Mouse (Mus musculus) limb, embryonic 11.5 days (tissue): ENCODE measurements around the gene Phlpp1. TPM values are rescaled to one million over a fixed set of nuclear protein-coding genes. Genes with fewer than 3 reads are reported as not detected.

Experiments
- ATAC-seq: fragments of 200-750 bp; cut with Nextera tagmentation; 2 replicates; pipeline ENCODE4 v1.8.0; 2017; ENCODE audit warnings: low read depth; ENCODE audit not compliant: insufficient number of reproducible peaks, low FRiP score, low TSS enrichment
- DNase-seq: peaks from one replicate; pipeline ENCODE4 v3.0.0-alpha.2; 2015; ENCODE audit warnings: low spot score
- H3K27ac ChIP-seq: fragments of 300-500 bp; sonication (generic); replicated peaks from 2 replicates; pipeline ENCODE4 v1.5.1; 2014; ENCODE audit warnings: low read depth, mild to moderate bottlenecking, low read length
- H3K27me3 ChIP-seq: fragments of 300-500 bp; sonication (generic); 2 replicates; pipeline ENCODE4 v1.6.1; 2014; ENCODE audit warnings: mild to moderate bottlenecking, low read length, mixed read lengths; ENCODE audit not compliant: control insufficient read depth, insufficient read depth
- H3K36me3 ChIP-seq: fragments of 300-500 bp; sonication (generic); 2 replicates; pipeline ENCODE4 v1.6.1; 2014; ENCODE audit warnings: mild to moderate bottlenecking, low read length, moderate library complexity, mixed read lengths; ENCODE audit not compliant: control insufficient read depth, insufficient read depth
- H3K4me1 ChIP-seq: fragments of 300-500 bp; sonication (generic); 2 replicates; pipeline ENCODE4 v1.6.1; 2014; ENCODE audit warnings: low read length, mixed read lengths; ENCODE audit not compliant: control insufficient read depth, insufficient read depth
- H3K4me2 ChIP-seq: fragments of 300-500 bp; sonication (generic); 2 replicates; pipeline ENCODE4 v1.6.1; 2014; ENCODE audit warnings: low read depth, mild to moderate bottlenecking, moderate library complexity; ENCODE audit not compliant: severe bottlenecking
- H3K4me3 ChIP-seq: fragments of 300-500 bp; sonication (generic); 2 replicates; pipeline ENCODE4 v1.5.1; 2014; ENCODE audit warnings: low read depth, low read length
- H3K9ac ChIP-seq: fragments of 300-500 bp; sonication (generic); 2 replicates; pipeline ENCODE4 v1.6.1; 2014; ENCODE audit warnings: mild to moderate bottlenecking, low read length
- H3K9me3 ChIP-seq: fragments of 300-500 bp; sonication (generic); 2 replicates; pipeline ENCODE4 v1.6.1; 2016; ENCODE audit warnings: low read length; ENCODE audit not compliant: control insufficient read depth
- WGBS: fragments of 180-500 bp; shearing (Covaris S2); extraction: QIAGEN DNeasy Blood & Tissue Kit; methylation state at CpG from one replicate; pipeline ENCODE4 v1.1.7; 2014; 5-methylcytosine and 5-hydroxymethylcytosine counted together
- polyA plus RNA-seq: library from polyadenylated mRNA; unstranded; fragments of >200 nt; fragmentation: Nextera tagmentation; extraction: Ambion mirVana; gene quantifications from 2 replicates; pipeline ENCODE4 v1.2.1, GENCODE M21; 2014

The Phlpp1 gene
- polyA plus RNA-seq, 1 experiment from 2014 or later = 3.2 TPM

DNA sequence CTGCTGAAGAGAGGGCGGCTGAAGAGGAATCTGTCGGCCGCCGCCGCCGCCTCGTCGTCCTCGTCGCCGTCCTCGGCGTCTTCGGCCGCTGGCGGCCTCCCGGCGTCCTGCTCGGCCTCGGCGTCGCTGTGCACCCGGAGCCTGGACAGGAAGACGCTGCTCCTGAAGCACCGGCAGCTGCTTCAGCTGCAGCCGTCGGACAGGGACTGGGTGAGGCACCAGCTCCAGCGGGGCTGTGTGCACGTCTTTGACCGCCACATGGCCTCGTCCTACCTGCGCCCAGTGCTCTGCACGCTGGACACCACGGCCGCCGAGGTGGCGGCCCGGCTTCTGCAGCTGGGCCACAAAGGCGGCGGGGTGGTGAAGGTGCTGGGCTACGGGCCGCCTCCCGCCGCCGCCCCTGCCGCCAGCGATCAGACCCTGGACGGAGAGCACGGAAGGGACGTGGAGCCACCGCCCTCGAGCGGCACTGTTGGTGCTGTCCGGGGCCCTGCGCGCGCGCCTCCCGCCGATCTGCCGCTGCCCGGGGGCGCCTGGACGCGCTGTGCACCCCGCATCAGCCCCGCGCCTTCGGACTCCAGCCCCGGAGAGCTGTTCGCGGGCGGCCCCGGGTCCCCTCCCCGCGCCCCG is 864 bp downstream of the Phlpp1 start:
- WGBS = under 1% methylated on average over 64 of the region's 77 CpGs
- Histone ChIP-seq H3K4me2 (peak overlapping the region; percentile 91), H3K36me3 (no peaks in the 10 kb centered on the region), H3K9me3 (no peaks in the 10 kb centered on the region), H3K27me3 (no peaks in the 10 kb centered on the region; the same call in 1 of the 2 replicates), H3K4me3 (peak overlapping the region; percentile 71), H3K27ac (no peak overlapping the region; the same call in 1 of the 2 replicates), H3K9ac (peak overlapping the region; percentile 81), H3K4me1 (0 out of 2 replicates have a peak, but pooled peaks cover 5% of the 10 kb centered on the region)
- DNase-seq = peak; percentile 72
- 0 out of 2 replicates have a peak, but pooled peaks have one; percentile 2 for ATAC-seq

DNA sequence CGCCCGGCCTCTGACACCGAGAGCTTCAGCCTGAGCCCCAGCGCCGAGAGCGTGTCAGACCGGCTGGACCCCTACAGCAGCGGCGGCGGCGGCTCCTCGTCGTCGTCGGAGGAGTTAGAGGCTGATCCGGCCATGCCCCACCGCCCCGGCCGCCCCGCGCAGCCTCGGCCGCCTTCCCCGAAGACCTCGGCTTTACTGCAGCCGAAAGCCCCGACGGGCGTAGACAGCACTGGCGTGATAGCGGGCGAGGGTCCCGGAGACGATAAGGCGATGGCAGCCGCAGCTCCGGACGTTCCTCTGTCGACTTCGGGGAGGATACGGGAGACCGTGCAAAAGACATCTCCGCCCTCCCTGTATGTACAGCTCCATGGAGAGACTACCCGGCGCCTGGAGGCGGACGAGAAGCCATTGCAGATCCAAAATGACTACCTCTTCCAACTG is 1.4 kb downstream of the Phlpp1 start:
- Histone ChIP-seq H3K27ac (no peak overlapping the region), H3K36me3 (no peaks in the 10 kb centered on the region), H3K4me2 (peak overlapping the region; percentile 91), H3K4me1 (0 out of 2 replicates have a peak, but pooled peaks cover 5% of the 10 kb centered on the region), H3K27me3 (no peaks in the 10 kb centered on the region; the same call in 1 of the 2 replicates), H3K9me3 (no peaks in the 10 kb centered on the region), H3K4me3 (peak overlapping the region; percentile 71), H3K9ac (peak overlapping the region; percentile 81)
- no peak for ATAC-seq
- WGBS = 1% methylated on average over 47 of the region's 47 CpGs
- peak; percentile 64 for DNase-seq

DNA sequence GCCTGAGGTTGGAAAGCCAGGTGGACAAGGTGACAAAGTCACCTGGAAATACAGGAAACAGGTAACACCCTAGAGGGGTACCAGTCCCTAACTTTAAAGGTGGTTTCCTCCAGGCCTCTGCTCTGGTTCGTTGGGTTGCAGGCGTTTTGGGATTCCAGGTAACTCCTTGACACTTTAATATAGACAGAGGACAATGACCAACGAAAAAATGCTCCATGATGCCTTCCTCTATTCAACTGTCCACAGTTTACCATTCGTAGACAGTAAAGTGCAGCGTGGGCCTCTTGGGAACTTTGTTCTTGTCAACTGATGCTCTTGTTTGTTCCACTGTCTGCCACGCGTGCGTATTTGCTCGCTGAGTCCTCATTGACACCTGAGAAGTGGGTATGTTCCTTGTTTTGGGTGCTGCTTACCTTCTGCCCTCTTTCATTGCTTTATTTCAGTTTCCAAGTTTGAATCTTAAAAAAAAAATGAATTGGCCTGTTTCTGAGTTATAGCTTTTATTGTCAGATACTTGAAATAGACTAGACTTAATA is 2.1 kb downstream of the Phlpp1 start:
- Histone ChIP-seq H3K4me3 (peak overlapping the region; percentile 71), H3K27me3 (no peaks in the 10 kb centered on the region; the same call in 1 of the 2 replicates), H3K27ac (no peak overlapping the region), H3K4me1 (0 out of 2 replicates have a peak, but pooled peaks cover 8% of the 10 kb centered on the region), H3K36me3 (no peaks in the 10 kb centered on the region), H3K9me3 (no peaks in the 10 kb centered on the region), H3K9ac (no peak overlapping the region), H3K4me2 (peak overlapping the region; percentile 91; the same call in 1 of the 2 replicates)
- WGBS = 55% methylated on average over 9 of the region's 9 CpGs
- no peak for DNase-seq
- ATAC-seq = no peak

- no peak for DNase-seq
- Histone ChIP-seq H3K4me1 (0 out of 2 replicates have a peak, but pooled peaks cover 8% of the 10 kb centered on the region), H3K27ac (no peak overlapping the region), H3K27me3 (no peaks in the 10 kb centered on the region; the same call in 1 of the 2 replicates), H3K9ac (no peak overlapping the region), H3K36me3 (no peaks in the 10 kb centered on the region), H3K4me3 (no peak overlapping the region), H3K9me3 (no peaks in the 10 kb centered on the region), H3K4me2 (no peak overlapping the region)
- no peak for ATAC-seq
Measured at GRCm38 (mm10) chr1:106174598-106174997, 3.0 kb downstream of the Phlpp1 start.

DNA sequence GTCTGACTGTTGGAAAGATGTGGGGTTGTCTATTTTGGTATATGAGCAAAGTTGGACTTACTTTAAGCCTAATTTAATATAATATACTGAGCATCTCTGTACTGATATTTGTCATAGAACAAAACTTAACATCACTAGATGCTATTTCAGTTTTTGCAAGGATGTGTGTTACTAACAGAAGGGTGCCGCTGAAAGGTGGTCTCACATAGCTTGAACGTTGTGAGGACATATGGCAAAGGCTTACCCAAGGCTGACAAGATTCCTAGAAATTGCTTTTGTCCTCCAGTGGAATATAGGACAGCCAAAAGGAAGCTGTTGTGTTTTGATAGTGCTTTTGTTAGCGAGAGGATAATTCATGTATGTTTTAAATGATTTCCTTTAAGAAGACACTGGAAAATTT is 3.8 kb downstream of the Phlpp1 start:
- H3K4me2 ChIP-seq = no peak overlapping the region; the same call in 1 of the 2 replicates
- no peaks in the 10 kb centered on the region for H3K36me3 ChIP-seq
- no peaks in the 10 kb centered on the region for H3K9me3 ChIP-seq
- no peak for DNase-seq
- H3K9ac ChIP-seq = no peak overlapping the region
- no peak overlapping the region for H3K27ac ChIP-seq
- 0 out of 2 replicates have a peak, but pooled peaks cover 8% of the 10 kb centered on the region for H3K4me1 ChIP-seq
- WGBS = 79% methylated on average over 3 of the region's 3 CpGs
- H3K4me3 ChIP-seq = no peak overlapping the region
- H3K27me3 ChIP-seq = no peaks in the 10 kb centered on the region; the same call in 1 of the 2 replicates
- no peak for ATAC-seq

GRCm38 (mm10) chr1:106176791-106177190 is 5.2 kb downstream of the Phlpp1 start:
- WGBS = 72% methylated on average over 1 of the region's 1 CpGs
- Histone ChIP-seq H3K9ac (no peak overlapping the region), H3K27me3 (no peaks in the 10 kb centered on the region; the same call in 1 of the 2 replicates), H3K36me3 (no peaks in the 10 kb centered on the region), H3K4me2 (no peak overlapping the region), H3K9me3 (no peaks in the 10 kb centered on the region), H3K4me3 (no peak overlapping the region), H3K27ac (no peak overlapping the region), H3K4me1 (0 out of 2 replicates have a peak, but pooled peaks cover 8% of the 10 kb centered on the region)
- ATAC-seq (no peak), DNase-seq (no peak)

DNA sequence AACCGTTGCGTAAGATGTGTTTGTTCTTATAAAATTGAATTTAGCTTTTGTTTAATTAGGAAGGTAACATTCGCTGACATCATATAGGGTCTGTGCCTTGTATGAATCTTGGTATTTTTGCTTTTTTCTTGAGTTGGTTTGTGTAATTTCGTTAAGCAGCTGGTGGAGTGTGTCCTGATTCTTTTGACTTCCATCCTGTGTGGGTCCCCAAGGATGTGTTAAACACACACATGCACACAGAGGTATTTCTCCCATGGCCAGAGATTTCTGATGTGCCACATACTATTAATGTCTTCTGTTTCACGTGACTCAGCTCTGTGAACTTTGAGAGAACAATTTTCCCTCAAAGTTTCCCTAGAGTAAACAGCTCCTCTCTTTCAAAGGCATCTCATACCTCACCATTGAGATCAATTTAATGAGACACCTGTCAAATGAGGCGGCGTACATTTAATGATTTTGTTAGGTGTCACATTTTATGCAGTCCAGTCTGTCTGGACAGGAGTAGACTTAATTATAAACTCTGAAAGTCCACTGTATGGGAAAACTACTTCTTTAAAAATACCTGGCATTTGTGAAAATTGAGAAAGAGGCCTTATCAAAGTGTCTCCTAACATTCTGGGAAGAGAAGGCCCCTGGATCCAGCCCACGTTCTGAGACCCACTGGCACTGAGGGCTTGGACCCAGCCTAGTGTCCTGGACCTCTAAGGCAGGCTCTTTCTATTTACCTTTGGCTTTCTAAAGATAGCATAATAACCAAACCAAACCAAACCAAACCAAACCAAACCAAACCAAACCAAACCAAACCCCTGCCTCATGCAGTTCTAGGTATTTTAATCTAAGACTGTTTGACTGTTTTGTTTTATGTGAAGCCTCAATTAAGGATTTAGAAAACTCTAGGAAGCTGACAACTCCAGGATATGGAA is 6.6 kb downstream of the Phlpp1 start:
- Histone ChIP-seq H3K27ac (no peak overlapping the region), H3K9ac (no peak overlapping the region), H3K4me2 (no peak overlapping the region), H3K9me3 (no peaks in the 10 kb centered on the region), H3K4me3 (no peak overlapping the region), H3K4me1 (0 out of 2 replicates have a peak, but pooled peaks cover 11% of the 10 kb centered on the region), H3K36me3 (no peaks in the 10 kb centered on the region), H3K27me3 (no peaks in the 10 kb centered on the region)
- DNase-seq (no peak), ATAC-seq (no peak)
- WGBS = 76% methylated on average over 8 of the region's 8 CpGs

GRCm38 (mm10) chr1:106183701-106184100 is 12.1 kb downstream of the Phlpp1 start:
- H3K9me3 ChIP-seq = no peaks in the 10 kb centered on the region
- no peak for ATAC-seq
- no peak overlapping the region for H3K27ac ChIP-seq
- no peak overlapping the region for H3K4me2 ChIP-seq
- no peaks in the 10 kb centered on the region for H3K27me3 ChIP-seq
- H3K9ac ChIP-seq = no peak overlapping the region
- no peak for DNase-seq
- H3K36me3 ChIP-seq = no peaks in the 10 kb centered on the region
- H3K4me1 ChIP-seq = 0 out of 2 replicates have a peak, but pooled peaks cover 7% of the 10 kb centered on the region
- WGBS = 95% methylated on average over 2 of the region's 2 CpGs
- no peak overlapping the region for H3K4me3 ChIP-seq
